10 mouse cellular contexts compared by ENCODE assay signal in genomic region chr10:92992526-92992925, GRCm38 (mm10).
"Had no signal": no experiment of that assay in that cellular context is flagged by ENCODE, and none has a peak within 500 bp of the region (broad histone marks: within the 10 kb centered on the region; RNA-seq: fewer than 3 reads in every experiment).

No protein-coding gene starts in this region.

- DNase-seq: kidney, postnatal 25 days; layer of hippocampus, postnatal 36 days; liver, embryonic 13.5 days; lung, adult 2 months; lung, postnatal 14 days; lung, postnatal 4 days; midbrain, embryonic 14.5 days; thymus, adult 2 months; thymus, postnatal 14 days; thymus, postnatal 4 days had no signal
